Mouse (Mus musculus) midbrain, embryonic 14.5 days (tissue): ENCODE measurements at regions not wholly inside any gene's neighbourhood (a gene's known extent, or its start where the extent isn't known, plus 50 kb on each side); places are given as distances from the start of the nearest gene placed in this dataset.

ENCODE experiments used
- ATAC-seq: fragments of 200-750 bp; cut with Nextera tagmentation; 2 replicates; pipeline ENCODE4 v1.8.0; 2017; ENCODE audit warnings: moderate number of reproducible peaks, moderate library complexity; ENCODE audit not compliant: low FRiP score, low TSS enrichment
- DNase-seq: peaks from one replicate; pipeline ENCODE4 v3.0.0-alpha.2; 2015
- H3K27ac ChIP-seq: fragments of 300-500 bp; sonication (generic); replicated peaks from 2 replicates; pipeline ENCODE4 v1.5.1; 2014; ENCODE audit warnings: mild to moderate bottlenecking, low read depth, low read length, moderate library complexity
- H3K27me3 ChIP-seq: fragments of 300-500 bp; sonication (generic); 2 replicates; pipeline ENCODE4 v1.6.1; 2014; ENCODE audit warnings: low read length, control low read depth, mixed read lengths; ENCODE audit not compliant: control insufficient read depth, insufficient read depth
- H3K36me3 ChIP-seq: fragments of 300-500 bp; sonication (generic); 2 replicates; pipeline ENCODE4 v1.6.1; 2014; ENCODE audit warnings: low read length, control low read depth; ENCODE audit not compliant: control insufficient read depth, insufficient read depth
- H3K4me1 ChIP-seq: fragments of 300-500 bp; sonication (generic); 2 replicates; pipeline ENCODE4 v1.6.1; 2014; ENCODE audit warnings: mild to moderate bottlenecking, antibody characterized with exemption, low read length, control low read depth; ENCODE audit not compliant: control insufficient read depth, insufficient read depth
- H3K4me2 ChIP-seq: fragments of 300-500 bp; sonication (generic); 2 replicates; pipeline ENCODE4 v1.6.1; 2014; ENCODE audit warnings: mild to moderate bottlenecking, low read length, moderate library complexity
- H3K4me3 ChIP-seq: fragments of 300-500 bp; sonication (generic); replicated peaks from 2 replicates; pipeline ENCODE4 v1.5.1; 2014; ENCODE audit warnings: low read depth, low read length
- H3K9ac ChIP-seq: fragments of 300-500 bp; sonication (generic); replicated peaks from 2 replicates; pipeline ENCODE4 v1.6.1; 2014; ENCODE audit warnings: mild to moderate bottlenecking, low read length, moderate library complexity
- H3K9me3 ChIP-seq: fragments of 300-500 bp; sonication (generic); 2 replicates; pipeline ENCODE4 v1.6.1; 2016; ENCODE audit warnings: low read length, control low read depth, mixed read lengths; ENCODE audit not compliant: control insufficient read depth
- WGBS: fragments of 180-500 bp; shearing (Covaris S2); extraction: QIAGEN DNeasy Blood & Tissue Kit; methylation state at CpG from one replicate; pipeline ENCODE4 v1.1.7; 2014; 5-methylcytosine and 5-hydroxymethylcytosine counted together

- H3K9ac ChIP-seq: no peak overlapping the region
- H3K27me3 ChIP-seq: no peaks in the 10 kb centered on the region
- H3K36me3 ChIP-seq: no peaks in the 10 kb centered on the region
- H3K9me3 ChIP-seq: no peaks in the 10 kb centered on the region
- H3K4me2 ChIP-seq: no peak overlapping the region
- ATAC-seq (no peak), DNase-seq (peak; percentile 63)
- peaks cover 16% of the 10 kb centered on the region for H3K4me1 ChIP-seq
- H3K27ac ChIP-seq: peak overlapping the region; percentile 46
- H3K4me3 ChIP-seq: no peak overlapping the region
- WGBS: 51% methylated on average over 10 of the region's 10 CpGs
These were observed 174.1 kb upstream of the Hnrnpa3 start for GRCm38 (mm10) chr2:75484951-75485350.

- H3K9me3 ChIP-seq: no peaks in the 10 kb centered on the region
- H3K4me3 ChIP-seq: no peak overlapping the region
- 89% methylated on average over 1 of the region's 1 CpGs for WGBS
- ATAC-seq (no peak), DNase-seq (no peak)
- H3K27ac ChIP-seq: no peak overlapping the region
- no peak overlapping the region for H3K4me2 ChIP-seq
- H3K27me3 ChIP-seq: no peaks in the 10 kb centered on the region
- no peaks in the 10 kb centered on the region for H3K4me1 ChIP-seq
- no peak overlapping the region for H3K9ac ChIP-seq
- H3K36me3 ChIP-seq: no peaks in the 10 kb centered on the region
These were observed 167.9 kb upstream of the Hnrnpa3 start for GRCm38 (mm10) chr2:75491150-75491549.

DNA sequence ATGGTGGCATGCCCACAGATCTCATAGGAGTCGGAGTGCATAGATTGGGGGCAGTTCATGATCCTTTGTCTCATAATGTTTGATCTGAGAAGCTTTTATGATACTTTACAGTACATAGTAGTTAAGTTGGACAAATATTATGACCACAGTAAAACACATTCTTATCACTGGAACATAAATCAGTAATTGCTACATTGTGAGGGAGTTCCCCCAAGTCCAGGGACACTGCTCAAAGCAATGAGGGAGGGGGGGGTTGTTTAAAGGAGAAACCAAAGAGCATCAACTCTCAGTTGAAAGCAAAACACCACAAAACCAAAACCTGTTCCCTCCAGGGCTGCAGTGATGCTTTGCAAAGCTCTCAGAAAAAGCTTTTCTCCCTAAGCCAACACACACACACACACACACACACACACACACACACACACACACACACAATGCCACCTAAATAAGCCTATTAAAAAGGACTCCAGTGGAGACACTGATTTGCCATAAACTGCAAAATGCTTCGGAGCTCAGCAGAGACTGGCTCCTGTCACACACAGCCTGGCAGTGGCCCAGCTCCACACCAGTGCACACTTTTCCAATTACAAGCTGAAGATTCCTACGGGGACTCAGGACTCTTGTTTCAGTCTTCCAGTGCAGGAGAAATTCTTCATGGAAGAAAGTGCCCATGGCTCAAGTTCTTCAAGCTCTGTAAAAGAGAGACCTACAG lies 167.1 kb upstream of the Hnrnpa3 start:
- Histone ChIP-seq H3K4me1 (no peaks in the 10 kb centered on the region), H3K27ac (no peak overlapping the region), H3K9me3 (no peaks in the 10 kb centered on the region), H3K9ac (no peak overlapping the region), H3K27me3 (no peaks in the 10 kb centered on the region), H3K36me3 (no peaks in the 10 kb centered on the region), H3K4me2 (no peak overlapping the region), H3K4me3 (no peak overlapping the region)
- DNase-seq: peak; percentile 52
- 47% methylated on average over 3 of the region's 3 CpGs for WGBS
- no peak for ATAC-seq

DNA sequence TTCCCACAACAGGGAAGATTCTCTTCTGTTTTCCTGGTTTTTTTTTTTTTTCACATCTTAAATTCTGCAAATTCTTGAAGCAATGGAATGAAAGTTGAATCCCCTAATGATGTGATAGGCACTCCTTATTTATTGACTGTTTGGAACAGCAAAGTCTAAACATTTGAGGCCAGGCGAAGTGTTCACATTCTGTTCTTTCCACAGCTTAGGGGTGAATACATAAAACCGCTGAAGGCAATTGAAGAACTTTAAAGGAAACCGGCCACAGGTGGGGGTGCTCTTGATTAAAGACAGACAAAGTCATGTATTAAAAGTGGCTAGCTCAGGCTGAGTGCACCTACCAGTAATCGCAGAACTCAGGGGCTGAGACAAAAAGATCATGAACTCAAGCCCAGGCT lies 166.6 kb upstream of the Hnrnpa3 start:
- WGBS: 83% methylated on average over 4 of the region's 4 CpGs

DNA sequence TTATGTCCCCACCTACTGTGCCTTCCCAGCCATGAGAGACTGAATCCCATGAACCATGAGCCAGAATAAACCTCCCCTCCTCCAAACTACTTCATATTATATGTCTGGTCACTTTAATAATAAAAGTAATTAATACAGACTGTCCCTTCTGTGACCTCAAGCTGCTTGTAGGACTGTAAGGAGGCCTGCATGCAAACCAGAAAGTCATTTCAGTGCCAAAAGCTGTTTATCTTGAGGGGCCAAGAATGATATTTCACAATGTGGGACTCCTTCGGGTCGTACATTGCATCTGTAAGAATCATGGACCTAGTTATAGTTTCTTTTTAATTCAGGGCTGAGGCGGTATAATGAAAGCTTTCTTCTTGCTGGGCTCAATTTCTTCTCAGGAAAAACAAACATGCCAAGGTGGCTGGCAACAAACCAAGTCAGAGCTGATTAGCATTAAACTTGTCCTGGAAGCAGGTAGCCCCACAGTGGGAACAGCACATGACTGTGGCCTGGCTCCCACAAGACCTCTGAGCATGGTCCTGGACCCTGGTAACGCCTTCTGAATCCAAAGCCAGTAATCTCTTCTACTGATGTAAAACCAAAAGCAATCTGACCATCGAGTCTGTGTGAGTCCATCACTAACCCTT lies 162.3 kb upstream of the Hnrnpa3 start:
- WGBS: 87% methylated on average over 5 of the region's 5 CpGs
- no peak for DNase-seq
- Histone ChIP-seq H3K27ac (no peak overlapping the region), H3K4me2 (no peak overlapping the region), H3K9me3 (no peaks in the 10 kb centered on the region), H3K27me3 (no peaks in the 10 kb centered on the region), H3K36me3 (no peaks in the 10 kb centered on the region), H3K4me3 (no peak overlapping the region), H3K4me1 (no peaks in the 10 kb centered on the region), H3K9ac (no peak overlapping the region)
- ATAC-seq: no peak

More for the DNA sequence above, 166.6 kb upstream of the Hnrnpa3 start:
- H3K9me3 ChIP-seq: no peaks in the 10 kb centered on the region
- ATAC-seq (no peak), DNase-seq (no peak)
- H3K4me1 ChIP-seq: no peaks in the 10 kb centered on the region
- H3K4me3 ChIP-seq: no peak overlapping the region
- no peak overlapping the region for H3K4me2 ChIP-seq
- no peaks in the 10 kb centered on the region for H3K27me3 ChIP-seq
- H3K9ac ChIP-seq: no peak overlapping the region
- H3K36me3 ChIP-seq: no peaks in the 10 kb centered on the region
- H3K27ac ChIP-seq: no peak overlapping the region

DNA sequence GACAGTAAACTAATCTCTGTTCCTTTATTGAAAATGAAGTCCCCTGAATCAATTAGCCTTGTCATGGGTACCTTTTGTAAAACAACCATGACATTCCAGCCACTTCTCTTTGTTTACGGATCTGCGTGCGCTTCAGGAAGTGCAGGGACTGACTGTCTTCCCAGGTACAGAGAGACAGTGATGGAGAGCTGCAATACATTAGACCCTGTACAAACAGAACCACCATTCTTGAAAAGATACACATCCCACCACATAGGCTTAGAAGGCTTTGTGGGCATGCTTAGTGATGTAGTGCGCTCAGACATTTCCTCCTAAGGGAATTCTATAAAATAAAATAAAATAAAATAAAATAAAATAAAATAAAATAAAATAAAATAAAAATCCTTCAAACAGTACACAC lies 148.8 kb upstream of the Hnrnpa3 start:
- H3K9me3 ChIP-seq: no peaks in the 10 kb centered on the region
- H3K9ac ChIP-seq: no peak overlapping the region
- ATAC-seq (no peak), DNase-seq (peak; percentile 44)
- peaks cover 6% of the 10 kb centered on the region; the same call in 1 of the 2 replicates for H3K4me1 ChIP-seq
- 0 out of 2 replicates have a peak overlapping the region, but pooled peaks have one; percentile 4 for H3K27ac ChIP-seq
- H3K4me2 ChIP-seq: no peak overlapping the region
- H3K4me3 ChIP-seq: no peak overlapping the region
- no peaks in the 10 kb centered on the region for H3K36me3 ChIP-seq
- WGBS: 32% methylated on average over 4 of the region's 4 CpGs
- no peaks in the 10 kb centered on the region for H3K27me3 ChIP-seq

GRCm38 (mm10) chr2:75512422-75513170 lies 146.5 kb upstream of the Hnrnpa3 start:
- DNase-seq (peak; percentile 29), ATAC-seq (no peak)
- Histone ChIP-seq H3K4me2 (no peak overlapping the region), H3K9ac (no peak overlapping the region), H3K36me3 (no peaks in the 10 kb centered on the region), H3K9me3 (no peaks in the 10 kb centered on the region), H3K4me1 (peaks cover 6% of the 10 kb centered on the region; the same call in 1 of the 2 replicates), H3K27me3 (no peaks in the 10 kb centered on the region), H3K4me3 (no peak overlapping the region), H3K27ac (no peak overlapping the region)
- 72% methylated on average over 8 of the region's 8 CpGs for WGBS

DNA sequence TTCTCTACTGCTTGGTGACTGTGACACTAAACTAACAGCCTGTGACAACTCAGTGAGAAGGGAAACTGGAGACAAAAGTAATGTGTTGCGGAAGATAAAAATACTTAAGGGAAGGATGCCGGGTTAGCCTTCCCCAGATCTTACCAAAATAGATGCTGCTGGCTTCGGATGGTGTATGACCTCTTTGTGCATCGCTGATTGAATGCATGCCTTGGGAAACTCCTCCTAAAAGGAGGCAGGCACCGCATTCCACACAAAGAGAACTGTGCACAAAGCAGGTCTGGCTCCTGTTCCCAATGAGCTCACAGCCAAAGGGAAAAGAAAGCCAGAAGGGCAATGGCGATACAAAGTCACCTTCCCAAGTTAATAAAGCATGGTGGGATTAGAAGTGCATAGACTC lies 144.9 kb upstream of the Hnrnpa3 start:
- WGBS: 50% methylated on average over 6 of the region's 6 CpGs
- DNase-seq (no peak), ATAC-seq (no peak)
- Histone ChIP-seq H3K27me3 (no peaks in the 10 kb centered on the region), H3K4me3 (no peak overlapping the region), H3K9me3 (no peaks in the 10 kb centered on the region), H3K4me2 (no peak overlapping the region), H3K36me3 (no peaks in the 10 kb centered on the region), H3K27ac (no peak overlapping the region), H3K4me1 (peaks cover 6% of the 10 kb centered on the region; the same call in 1 of the 2 replicates), H3K9ac (no peak overlapping the region)
